Mouse (Mus musculus) E14TG2a.4 (cell line): ENCODE results near the gene Flnb.

ENCODE experiments used
- CTCF ChIP-seq: conservative IDR thresholded peaks from 2 replicates; pipeline ENCODE4 v1.5.1; 2014; ENCODE audit warnings: low read length
- NANOG ChIP-seq: IDR thresholded peaks from 2 replicates; pipeline ENCODE4 v1.6.1; 2014; ENCODE audit warnings: borderline replicate concordance, low read length, mixed read lengths

DNA sequence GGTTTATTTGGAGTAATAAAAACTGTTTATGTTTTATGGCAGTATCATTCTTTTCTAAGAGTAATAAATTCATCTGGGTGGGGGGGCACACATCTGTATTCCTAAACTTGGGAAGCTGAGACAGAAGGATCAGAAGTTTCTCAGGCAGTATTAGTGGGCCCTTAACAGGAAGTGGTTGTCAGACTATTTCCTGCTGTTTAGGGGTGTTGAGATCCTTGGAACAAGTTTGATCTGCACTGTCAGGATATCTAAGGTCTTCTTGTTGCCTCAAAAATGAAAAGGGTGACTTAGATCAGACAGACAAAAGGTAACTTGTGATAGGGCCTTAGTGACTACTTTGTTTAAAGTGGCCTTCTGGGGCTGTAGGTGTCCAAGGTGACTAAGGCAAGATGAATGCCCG is 160.4 kb downstream of the Flnb start:
- no peak for TF ChIP-seq CTCF
- no peak for TF ChIP-seq NANOG
